Mouse (Mus musculus): ENCODE data around the gene Gpx5.

Gene Gpx5

GRCm38 (mm10) chr13:21292631-21293030, at the start of gene Gpx5:
Gene Gpx5, minus strand, starts transcription at chr13:21292731.
- in situ Hi-C loops (cut with MboI, MseI) = no loop called here

DNA sequence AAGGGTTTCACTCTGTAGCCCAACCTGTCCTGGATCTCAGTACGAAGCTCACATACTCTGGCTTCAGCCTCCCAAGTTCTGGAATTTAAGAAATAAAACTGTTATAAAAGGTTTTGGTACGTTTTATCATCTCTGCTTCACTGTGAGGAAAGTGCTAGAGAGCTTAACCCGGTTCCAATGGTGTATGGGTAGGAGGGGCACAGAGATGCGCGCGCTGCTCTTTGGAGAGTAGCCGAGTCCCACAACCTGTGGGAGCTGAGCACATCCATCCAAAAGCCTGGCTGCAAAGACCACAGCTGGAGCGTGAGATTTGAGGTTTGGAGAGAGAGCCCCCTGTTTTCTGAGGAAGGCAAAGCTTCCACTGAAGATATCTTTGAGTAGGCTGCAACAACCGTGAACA, 34.9 kb upstream of the Gpx5 start:
- in situ Hi-C loops (cut with MboI, MseI) = no loop called here

DNA sequence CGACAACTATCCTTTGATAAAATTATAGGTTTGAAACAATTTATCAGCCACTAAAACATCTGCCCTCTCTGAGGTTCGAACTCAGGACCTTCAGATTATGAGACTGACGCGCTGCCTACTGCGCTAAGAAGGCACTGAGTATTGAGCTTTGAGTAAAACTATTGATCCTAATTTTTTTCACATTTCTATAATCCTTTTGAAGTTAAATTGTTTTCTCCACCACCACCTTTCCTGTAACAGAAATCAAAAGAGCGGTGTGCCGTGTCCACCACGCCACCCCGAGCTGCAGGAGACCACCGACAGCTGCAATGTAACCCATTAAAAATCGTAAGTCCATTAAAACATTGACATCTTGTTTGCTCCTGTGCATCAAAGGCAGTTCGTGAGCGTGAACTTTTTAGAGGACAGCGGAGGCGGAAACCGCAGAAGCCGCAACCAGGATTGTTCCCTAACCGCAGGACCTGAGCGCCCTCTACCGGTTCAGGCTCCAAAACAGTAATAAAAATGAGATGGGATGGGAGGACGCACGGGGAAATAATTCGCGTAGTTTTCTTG, 34.2 kb upstream of the Gpx5 start:
- in situ Hi-C loops (cut with MboI, MseI) = no loop called here

GRCm38 (mm10) chr13:21326191-21326590, 33.7 kb upstream of the Gpx5 start:
- in situ Hi-C loops (cut with MboI, MseI) = no loop called here

DNA sequence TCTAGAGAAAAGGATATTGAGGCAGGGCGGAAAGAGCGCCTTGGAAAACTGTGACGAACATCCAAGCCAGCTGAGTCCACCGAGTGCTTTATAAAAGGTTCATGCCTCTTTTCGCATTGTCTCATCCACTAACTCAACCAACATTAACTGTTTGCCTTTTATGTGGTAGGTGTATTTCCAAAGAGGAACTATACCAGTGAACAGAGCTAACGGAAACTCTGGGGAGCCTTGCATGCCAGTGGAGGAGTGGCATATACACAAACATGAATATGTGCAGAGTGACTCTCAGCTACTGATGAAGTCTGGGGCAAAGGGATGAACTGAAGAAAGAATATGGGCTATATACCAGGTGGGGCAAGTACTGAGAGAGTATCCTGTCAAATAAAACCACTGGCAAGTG, 30.9 kb upstream of the Gpx5 start:
- in situ Hi-C loops (cut with MboI, MseI) = loop anchor here (5.0 to 25.0 kb wide), 2 partner anchors 41 to 989 kb away; partner anchors contain the start of gene Vmn1r197

- in situ Hi-C loops (cut with MboI, MseI) = loop anchor here (5.0 to 25.0 kb wide), 2 partner anchors 40 to 990 kb away; partner anchors contain the start of gene Vmn1r197
These were observed 30.2 kb upstream of the Gpx5 start for GRCm38 (mm10) chr13:21322509-21323375.

- in situ Hi-C loops (cut with MboI, MseI) = loop anchor here (5.0 to 25.0 kb wide), 2 partner anchors 40 to 990 kb away; partner anchors contain the start of gene Vmn1r197
These were observed 29.5 kb upstream of the Gpx5 start for GRCm38 (mm10) chr13:21321890-21322494.

GRCm38 (mm10) chr13:21320262-21320661, 27.7 kb upstream of the Gpx5 start:
- in situ Hi-C loops (cut with MboI, MseI) = loop anchor here (5.0 to 25.0 kb wide), 2 partner anchors 38 to 992 kb away; partner anchors contain the start of gene Vmn1r197

- in situ Hi-C loops (cut with MboI, MseI) = loop anchor here (25.0 kb wide), 1 partner anchor 998 kb away; the partner anchor contains the start of gene Vmn1r197
These were observed 21.4 kb upstream of the Gpx5 start for GRCm38 (mm10) chr13:21313903-21314302.

GRCm38 (mm10) chr13:21312854-21313253, 20.3 kb upstream of the Gpx5 start:
- in situ Hi-C loops (cut with MboI, MseI) = loop anchor here (25.0 kb wide), 1 partner anchor 999 kb away; the partner anchor contains the start of gene Vmn1r197

DNA sequence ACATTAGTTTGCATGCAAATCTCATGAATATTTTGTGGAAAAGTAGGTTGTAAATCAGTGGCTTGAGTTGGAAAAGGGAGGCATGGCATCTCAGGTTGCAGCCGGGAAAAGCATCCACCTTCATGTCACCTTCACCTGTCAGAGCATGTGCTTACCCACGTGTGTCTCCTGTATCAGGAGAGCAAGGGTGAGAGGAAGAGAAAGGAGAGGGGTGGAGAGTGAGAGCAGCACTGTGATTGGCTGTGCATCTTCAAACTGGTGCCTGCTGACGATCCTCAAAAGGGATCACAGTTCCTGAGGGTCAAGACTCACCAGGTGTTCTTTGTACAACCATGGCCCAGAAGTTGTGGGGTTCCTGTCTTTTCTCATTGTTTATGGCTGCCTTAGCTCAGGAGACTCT, 19.4 kb upstream of the Gpx5 start, which contains the start of gene Gpx6:
Gene Gpx6, plus strand, starts transcription at position 200 of the 400 bp plus-strand sequence.
- in situ Hi-C loops (cut with MboI, MseI) = loop anchor here (25.0 kb wide), 1 partner anchor 1000 kb away; the partner anchor contains the start of gene Vmn1r197

- in situ Hi-C loops (cut with MboI, MseI) = loop anchor here (25.0 kb wide), 1 partner anchor 1003 kb away; the partner anchor contains the start of gene Vmn1r197
These were observed 17.3 kb upstream of the Gpx5 start for GRCm38 (mm10) chr13:21309788-21310187.

DNA sequence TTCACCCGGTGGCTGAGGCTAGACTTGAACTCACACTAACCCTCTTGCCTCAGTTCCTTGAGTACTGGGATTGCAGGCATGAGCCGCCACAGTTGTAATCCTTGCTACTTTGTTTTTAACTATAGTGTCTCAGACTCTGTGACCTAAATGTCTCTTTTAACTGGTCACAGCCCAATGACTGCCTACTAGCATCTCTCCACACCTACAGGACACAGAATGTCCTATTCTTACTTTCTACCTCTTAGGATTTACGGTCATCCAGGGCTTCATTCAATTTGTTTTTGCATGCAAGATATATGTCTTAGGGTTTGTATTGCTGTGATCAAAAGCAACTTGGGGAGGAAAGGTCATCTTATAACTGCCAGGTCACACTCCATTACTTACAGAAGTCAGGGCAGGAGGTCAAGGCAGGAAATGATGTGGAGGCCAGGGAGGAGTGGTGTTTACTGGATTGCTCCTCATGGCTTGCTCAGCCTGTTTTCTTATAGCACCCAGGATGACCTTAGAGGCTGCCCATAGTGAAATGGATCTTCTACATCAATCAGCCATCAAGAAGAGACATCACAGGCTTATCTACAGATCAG, 12.0 kb upstream of the Gpx5 start:
- in situ Hi-C loops (cut with MboI, MseI) = loop anchor here (25.0 kb wide), 1 partner anchor 1008 kb away; the partner anchor contains the start of gene Vmn1r197

- in situ Hi-C loops (cut with MboI, MseI) = no loop called here
These were observed 6.0 kb upstream of the Gpx5 start for GRCm38 (mm10) chr13:21298557-21298956.

DNA sequence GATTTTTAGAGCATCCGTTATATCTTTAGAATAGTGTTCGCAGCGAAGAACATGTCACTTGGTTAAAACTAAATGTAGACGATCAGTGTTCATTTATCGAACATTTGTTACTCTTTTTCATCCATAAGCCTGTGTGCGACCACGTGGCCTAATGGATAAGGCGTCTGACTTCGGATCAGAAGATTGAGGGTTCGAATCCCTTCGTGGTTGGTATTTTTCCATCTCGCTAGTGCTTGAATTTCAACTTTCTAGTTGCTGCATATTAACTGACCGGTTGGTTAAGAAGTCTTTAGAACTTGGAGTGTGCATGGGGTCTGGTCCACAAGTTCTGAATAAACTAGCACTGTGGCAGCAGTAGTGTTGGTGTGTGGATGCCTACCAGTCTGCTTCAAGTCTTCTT, 13.0 kb downstream of the Gpx5 start:
- in situ Hi-C loops (cut with MboI, MseI) = no loop called here

DNA sequence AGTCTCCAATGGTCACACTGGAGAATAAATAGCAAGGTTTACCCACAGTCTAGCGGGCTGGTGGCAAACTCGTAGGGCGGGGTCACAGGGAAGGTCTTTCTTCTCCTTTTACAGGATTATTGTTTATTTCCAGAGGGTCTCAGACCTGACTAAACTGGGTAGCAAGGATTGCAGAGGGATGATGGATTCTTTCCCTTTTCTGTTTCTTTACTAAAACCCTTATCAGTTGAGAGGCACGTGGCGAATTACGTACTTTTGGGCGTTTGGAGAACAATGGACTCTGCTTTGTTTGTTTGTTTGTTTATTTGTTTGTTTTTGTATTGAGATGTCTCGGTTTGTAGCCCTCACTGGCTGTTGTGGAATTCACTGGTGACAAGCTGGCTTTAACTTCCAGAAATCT, 13.5 kb downstream of the Gpx5 start:
- in situ Hi-C loops (cut with MboI, MseI) = no loop called here

DNA sequence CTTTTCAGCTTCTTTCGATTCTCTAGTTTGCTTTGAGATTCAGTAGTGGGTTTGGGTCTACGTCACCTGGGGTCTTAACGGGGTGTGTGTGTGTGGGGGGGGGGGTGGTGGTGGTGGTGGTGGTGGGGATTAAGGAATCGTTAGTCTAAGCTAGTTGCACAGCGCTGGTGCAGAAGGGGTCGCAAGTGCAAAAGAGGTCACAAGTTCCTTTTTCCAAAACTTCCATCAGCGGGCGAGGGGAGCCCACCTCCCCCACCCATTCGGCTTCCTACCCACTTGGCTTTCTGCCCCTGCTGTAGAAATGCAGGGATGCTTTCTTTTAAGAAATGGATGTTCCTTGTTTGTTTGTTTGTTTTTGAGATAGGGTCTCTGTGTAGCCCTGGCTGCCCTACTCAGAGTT, 16.0 kb downstream of the Gpx5 start:
- in situ Hi-C loops (cut with MboI, MseI) = no loop called here

DNA sequence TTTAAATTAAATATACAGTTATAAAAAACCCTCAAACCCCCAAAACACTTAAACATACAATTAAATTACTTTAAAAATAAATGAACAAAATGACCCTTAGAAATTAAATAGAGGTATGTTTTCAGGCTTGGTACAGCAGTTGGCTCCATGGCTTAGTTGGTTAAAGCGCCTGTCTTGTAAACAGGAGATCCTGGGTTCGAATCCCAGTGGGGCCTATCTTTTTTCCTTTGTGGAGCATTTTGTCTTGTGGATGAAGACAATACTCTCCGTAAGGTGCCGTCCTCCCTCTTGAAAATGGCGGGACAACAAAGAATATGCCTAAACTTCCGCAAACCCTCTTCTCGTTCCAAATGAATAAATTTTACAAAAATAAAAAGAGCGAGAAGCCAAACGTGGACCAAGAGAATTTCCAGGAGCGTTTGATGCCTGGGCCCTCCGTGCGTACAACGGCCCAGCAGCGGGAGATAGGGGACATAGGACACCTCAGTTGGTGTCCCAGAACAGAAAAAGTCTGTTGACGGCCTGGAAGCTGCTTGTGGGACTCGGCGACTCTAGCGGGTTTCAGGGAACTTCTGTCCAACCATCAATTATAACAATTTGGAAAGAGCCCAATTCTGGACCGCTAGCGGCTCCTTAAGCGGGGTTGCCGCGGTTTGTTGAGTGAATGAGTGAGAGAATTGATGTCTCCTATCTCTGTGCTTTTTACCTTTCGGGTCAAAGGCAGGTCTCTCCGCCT, 16.5 kb downstream of the Gpx5 start:
- in situ Hi-C loops (cut with MboI, MseI) = no loop called here

GRCm38 (mm10) chr13:21275021-21275814, 17.3 kb downstream of the Gpx5 start:
- in situ Hi-C loops (cut with MboI, MseI) = no loop called here

GRCm38 (mm10) chr13:21268262-21268661, 24.3 kb downstream of the Gpx5 start:
- in situ Hi-C loops (cut with MboI, MseI) = no loop called here
